Mouse (Mus musculus): Measurements from ENCODE around the gene Unkl. TPM values are rescaled to one million over a fixed set of nuclear protein-coding genes. Genes with fewer than 3 reads are reported as not detected.
"Not testable (repeated sequence)": the region's sequence is repeated elsewhere in the genome, so short reads cannot be mapped to it uniquely, and the experiment has no call there.

The Unkl gene
- polyA plus RNA-seq, 1 experiment from 2014 or later: 5.7 TPM

GRCm38 (mm10) chr17:25222504-25222940 is 34.3 kb downstream of the Unkl start:
- H3K4me1 ChIP-seq (ENCODE audit: control insufficient read depth, insufficient read depth, low read length); H3K9ac ChIP-seq (replicated peaks; ENCODE audit: low read depth, low read length): not testable (repeated sequence)
- WGBS: 15% methylated on average over 14 of the region's 28 CpGs

GRCm38 (mm10) chr17:25222951-25223601 is 34.9 kb downstream of the Unkl start:
- H3K27ac ChIP-seq (ENCODE audit: low read length): no peak overlapping the region
- peaks cover 6% of the 10 kb centered on the region for H3K36me3 ChIP-seq (ENCODE audit: control insufficient read depth, insufficient read depth, low read length)
- no peak overlapping the region for H3K9ac ChIP-seq (replicated peaks; ENCODE audit: low read depth, low read length)
- no peaks in the 10 kb centered on the region for H3K27me3 ChIP-seq (ENCODE audit: control insufficient read depth, insufficient read depth, low read length)
- no peak for ATAC-seq (ENCODE audit: insufficient number of reproducible peaks, insufficient read depth, low FRiP score, low read depth)
- peaks cover 4% of the 10 kb centered on the region; the same call in 1 of the 2 replicates for H3K4me1 ChIP-seq (ENCODE audit: control insufficient read depth, insufficient read depth, low read length)
- H3K9me3 ChIP-seq (ENCODE audit: control insufficient read depth, low read depth, low read length): no peaks in the 10 kb centered on the region
- H3K4me3 ChIP-seq (ENCODE audit: low read depth, low read length): no peak overlapping the region
- peak overlapping the region; percentile 24; the same call in 1 of the 2 replicates for H3K4me2 ChIP-seq (replicated peaks; ENCODE audit: low read depth, low read length)
- WGBS: 50% methylated on average over 6 of the region's 6 CpGs

More at GRCm38 (mm10) chr17:25222504-25222940, 34.3 kb downstream of the Unkl start:
- not testable (repeated sequence) for H3K4me3 ChIP-seq (ENCODE audit: low read depth, low read length); H3K27me3 ChIP-seq (ENCODE audit: control insufficient read depth, insufficient read depth, low read length); H3K27ac ChIP-seq (ENCODE audit: low read length); H3K9me3 ChIP-seq (ENCODE audit: control insufficient read depth, low read depth, low read length); H3K36me3 ChIP-seq (ENCODE audit: control insufficient read depth, insufficient read depth, low read length)
- ATAC-seq (ENCODE audit: insufficient number of reproducible peaks, insufficient read depth, low FRiP score, low read depth): peak; percentile 85
- peak overlapping the region; percentile 61 for H3K4me2 ChIP-seq (replicated peaks; ENCODE audit: low read depth, low read length)

GRCm38 (mm10) chr17:25224586-25225222 is 36.5 kb downstream of the Unkl start:
- Histone ChIP-seq H3K4me2 (replicated peaks; ENCODE audit: low read depth, low read length) (no peak overlapping the region), H3K4me3 (ENCODE audit: low read depth, low read length) (no peak overlapping the region), H3K27me3 (ENCODE audit: control insufficient read depth, insufficient read depth, low read length) (no peaks in the 10 kb centered on the region), H3K36me3 (ENCODE audit: control insufficient read depth, insufficient read depth, low read length) (peaks cover 3% of the 10 kb centered on the region; the same call in 1 of the 2 replicates), H3K27ac (ENCODE audit: low read length) (no peak overlapping the region), H3K4me1 (ENCODE audit: control insufficient read depth, insufficient read depth, low read length) (peaks cover 4% of the 10 kb centered on the region; the same call in 1 of the 2 replicates), H3K9me3 (ENCODE audit: control insufficient read depth, low read depth, low read length) (no peaks in the 10 kb centered on the region), H3K9ac (replicated peaks; ENCODE audit: low read depth, low read length) (no peak overlapping the region)
- 84% methylated on average over 7 of the region's 7 CpGs for WGBS
- ATAC-seq (ENCODE audit: insufficient number of reproducible peaks, insufficient read depth, low FRiP score, low read depth): no peak

- Histone ChIP-seq H3K4me3 (ENCODE audit: low read depth, low read length) (no peak overlapping the region), H3K4me2 (replicated peaks; ENCODE audit: low read depth, low read length) (no peak overlapping the region), H3K36me3 (ENCODE audit: control insufficient read depth, insufficient read depth, low read length) (peaks cover 3% of the 10 kb centered on the region; the same call in 1 of the 2 replicates), H3K4me1 (ENCODE audit: control insufficient read depth, insufficient read depth, low read length) (peaks cover 4% of the 10 kb centered on the region; the same call in 1 of the 2 replicates), H3K9ac (replicated peaks; ENCODE audit: low read depth, low read length) (no peak overlapping the region), H3K9me3 (ENCODE audit: control insufficient read depth, low read depth, low read length) (no peaks in the 10 kb centered on the region), H3K27ac (ENCODE audit: low read length) (no peak overlapping the region), H3K27me3 (ENCODE audit: control insufficient read depth, insufficient read depth, low read length) (no peaks in the 10 kb centered on the region)
- 85% methylated on average over 4 of the region's 4 CpGs for WGBS
- no peak for ATAC-seq (ENCODE audit: insufficient number of reproducible peaks, insufficient read depth, low FRiP score, low read depth)
Observed at GRCm38 (mm10) chr17:25225659-25226058, 37.5 kb downstream of the Unkl start.

- H3K4me3 ChIP-seq (ENCODE audit: low read depth, low read length): no peak overlapping the region
- no peaks in the 10 kb centered on the region for H3K9me3 ChIP-seq (ENCODE audit: control insufficient read depth, low read depth, low read length)
- no peak overlapping the region for H3K27ac ChIP-seq (ENCODE audit: low read length)
- WGBS: 83% methylated on average over 5 of the region's 5 CpGs
- no peak overlapping the region for H3K4me2 ChIP-seq (replicated peaks; ENCODE audit: low read depth, low read length)
- H3K4me1 ChIP-seq (ENCODE audit: control insufficient read depth, insufficient read depth, low read length): no peaks in the 10 kb centered on the region
- no peaks in the 10 kb centered on the region for H3K27me3 ChIP-seq (ENCODE audit: control insufficient read depth, insufficient read depth, low read length)
- peaks cover 3% of the 10 kb centered on the region; the same call in 1 of the 2 replicates for H3K36me3 ChIP-seq (ENCODE audit: control insufficient read depth, insufficient read depth, low read length)
- no peak for ATAC-seq (ENCODE audit: insufficient number of reproducible peaks, insufficient read depth, low FRiP score, low read depth)
- H3K9ac ChIP-seq (replicated peaks; ENCODE audit: low read depth, low read length): no peak overlapping the region
Observed at GRCm38 (mm10) chr17:25227991-25228390, 39.8 kb downstream of the Unkl start.

- H3K4me3 ChIP-seq (ENCODE audit: low read depth, low read length); H3K36me3 ChIP-seq (ENCODE audit: control insufficient read depth, insufficient read depth, low read length); H3K9me3 ChIP-seq (ENCODE audit: control insufficient read depth, low read depth, low read length); H3K27me3 ChIP-seq (ENCODE audit: control insufficient read depth, insufficient read depth, low read length); ATAC-seq (ENCODE audit: insufficient number of reproducible peaks, insufficient read depth, low FRiP score, low read depth); H3K27ac ChIP-seq (ENCODE audit: low read length); H3K9ac ChIP-seq (replicated peaks; ENCODE audit: low read depth, low read length); H3K4me1 ChIP-seq (ENCODE audit: control insufficient read depth, insufficient read depth, low read length); H3K4me2 ChIP-seq (replicated peaks; ENCODE audit: low read depth, low read length): not testable (repeated sequence)
- 73% methylated on average over 13 of the region's 17 CpGs for WGBS
Observed at GRCm38 (mm10) chr17:25230014-25230655, 41.9 kb downstream of the Unkl start.

GRCm38 (mm10) chr17:25230700-25231099 is 42.5 kb downstream of the Unkl start:
- 90% methylated on average over 3 of the region's 3 CpGs for WGBS
- peaks cover 15% of the 10 kb centered on the region for H3K36me3 ChIP-seq (ENCODE audit: control insufficient read depth, insufficient read depth, low read length)
- H3K4me1 ChIP-seq (ENCODE audit: control insufficient read depth, insufficient read depth, low read length): no peaks in the 10 kb centered on the region
- no peak for ATAC-seq (ENCODE audit: insufficient number of reproducible peaks, insufficient read depth, low FRiP score, low read depth)
- H3K9ac ChIP-seq (replicated peaks; ENCODE audit: low read depth, low read length): no peak overlapping the region
- no peak overlapping the region for H3K4me2 ChIP-seq (replicated peaks; ENCODE audit: low read depth, low read length)
- H3K9me3 ChIP-seq (ENCODE audit: control insufficient read depth, low read depth, low read length): no peaks in the 10 kb centered on the region
- H3K27ac ChIP-seq (ENCODE audit: low read length): no peak overlapping the region
- no peaks in the 10 kb centered on the region for H3K27me3 ChIP-seq (ENCODE audit: control insufficient read depth, insufficient read depth, low read length)
- no peak overlapping the region for H3K4me3 ChIP-seq (ENCODE audit: low read depth, low read length)

GRCm38 (mm10) chr17:25231621-25232020 is 43.4 kb downstream of the Unkl start:
- 88% methylated on average over 6 of the region's 11 CpGs for WGBS
- not testable (repeated sequence) for H3K4me3 ChIP-seq (ENCODE audit: low read depth, low read length)

More at GRCm38 (mm10) chr17:25231621-25232020, 43.4 kb downstream of the Unkl start:
- H3K9ac ChIP-seq (replicated peaks; ENCODE audit: low read depth, low read length); H3K27ac ChIP-seq (ENCODE audit: low read length); H3K4me1 ChIP-seq (ENCODE audit: control insufficient read depth, insufficient read depth, low read length); H3K9me3 ChIP-seq (ENCODE audit: control insufficient read depth, low read depth, low read length); H3K4me2 ChIP-seq (replicated peaks; ENCODE audit: low read depth, low read length); ATAC-seq (ENCODE audit: insufficient number of reproducible peaks, insufficient read depth, low FRiP score, low read depth); H3K27me3 ChIP-seq (ENCODE audit: control insufficient read depth, insufficient read depth, low read length): not testable (repeated sequence)
- H3K36me3 ChIP-seq (ENCODE audit: control insufficient read depth, insufficient read depth, low read length): peaks cover 18% of the 10 kb centered on the region
